Mouse (Mus musculus) spleen, adult 18-20 months (tissue): ENCODE results near the gene Nomo1.

Experiments used
- DNase-seq, 2 experiments: peaks; one replicate each; pipeline ENCODE4 v3.0.0; 2022; ENCODE audit warnings: mixed read lengths in 2 of 2

Nomo1 gene

GRCm38 (mm10) chr7:46047873-46048562 lies 14.5 kb downstream of the Nomo1 start:
- DNase-seq, result no peak

GRCm38 (mm10) chr7:46049981-46050380 lies 16.5 kb downstream of the Nomo1 start:
- DNase-seq, result no peak

- DNase-seq, result peak in 1 of 2 experiments; percentile 32
Measured at GRCm38 (mm10) chr7:46052161-46052821, 18.8 kb downstream of the Nomo1 start.

- DNase-seq, result no peak
Measured at GRCm38 (mm10) chr7:46053566-46053965, 20.1 kb downstream of the Nomo1 start.

- peak; percentile 33 to 49 for DNase-seq
Measured at GRCm38 (mm10) chr7:46058882-46059281, 25.4 kb downstream of the Nomo1 start.

- no peak for DNase-seq
Measured at GRCm38 (mm10) chr7:46060688-46061087, 27.2 kb downstream of the Nomo1 start.

GRCm38 (mm10) chr7:46061614-46062013 lies 28.1 kb downstream of the Nomo1 start:
- DNase-seq, result no peak

- no peak for DNase-seq
Measured at GRCm38 (mm10) chr7:46063296-46063695, 29.8 kb downstream of the Nomo1 start.

GRCm38 (mm10) chr7:46068831-46069230 lies 35.3 kb downstream of the Nomo1 start:
- DNase-seq, result no peak

GRCm38 (mm10) chr7:46076844-46077243 lies 43.3 kb downstream of the Nomo1 start:
- DNase-seq, result no peak

GRCm38 (mm10) chr7:46077675-46078074 lies 44.2 kb downstream of the Nomo1 start:
- DNase-seq, result no peak

GRCm38 (mm10) chr7:46084024-46084423 lies 50.5 kb downstream of the Nomo1 start:
- DNase-seq, result no peak

GRCm38 (mm10) chr7:46084839-46085513 lies 51.5 kb downstream of the Nomo1 start:
- DNase-seq, result no peak

GRCm38 (mm10) chr7:46086378-46086777 lies 52.9 kb downstream of the Nomo1 start:
- no peak for DNase-seq

GRCm38 (mm10) chr7:46088241-46088640 lies 54.7 kb downstream of the Nomo1 start:
- no peak for DNase-seq

- no peak for DNase-seq
Measured at GRCm38 (mm10) chr7:46092803-46093202, 59.3 kb downstream of the Nomo1 start.

GRCm38 (mm10) chr7:46096136-46096535 lies 62.6 kb downstream of the Nomo1 start:
- peak in 1 of 2 experiments; percentile 52 for DNase-seq

- no peak for DNase-seq
Measured at GRCm38 (mm10) chr7:46097319-46097783, 63.9 kb downstream of the Nomo1 start.

- DNase-seq, result no peak
Measured at GRCm38 (mm10) chr7:46098221-46098918, 64.9 kb downstream of the Nomo1 start.

- no peak for DNase-seq
Measured at GRCm38 (mm10) chr7:46098919-46099286, 65.4 kb downstream of the Nomo1 start.

GRCm38 (mm10) chr7:46099682-46100081 lies 66.2 kb downstream of the Nomo1 start:
- no peak for DNase-seq

- DNase-seq, result peak; percentile 40 to 66
Measured at GRCm38 (mm10) chr7:46100563-46100962, 67.1 kb downstream of the Nomo1 start, which contains the start of gene Kcnj11. Gene Kcnj11 (minus strand): TSS chr7:46100764.

GRCm38 (mm10) chr7:46103075-46103591 lies 69.6 kb downstream of the Nomo1 start:
- DNase-seq, result no peak
